Mouse (Mus musculus): ENCODE results near the gene Hprt. TPM values are rescaled to one million over a fixed set of nuclear protein-coding genes. Genes with fewer than 3 reads are reported as not detected.
A peak's percentile ranks its signal among the peaks of the same experiment; 100 is the strongest.

The Hprt gene
- total and polyA plus RNA-seq, 2 experiments from 2014 or later = 37.0 to 213 TPM

DNA sequence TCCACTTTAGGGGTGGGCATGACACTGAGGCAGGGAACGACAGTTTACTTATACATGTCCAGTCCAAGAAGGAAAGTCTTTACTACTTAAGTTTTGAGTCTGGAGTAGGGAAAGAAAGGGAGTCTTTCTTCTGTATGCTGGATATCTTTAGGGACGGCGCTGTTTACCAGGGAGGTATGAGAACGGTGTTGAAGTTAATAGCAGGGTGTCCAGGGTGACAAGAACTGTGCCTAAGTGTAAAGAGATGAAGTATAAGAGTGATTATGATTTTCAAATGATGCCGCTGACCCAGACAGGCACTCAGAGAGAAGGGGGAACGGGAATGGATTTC is 69.8 kb downstream of the Hprt start:
- H3K27ac ChIP-seq = 0 out of 2 replicates have a peak overlapping the region, but pooled peaks have one; percentile 64
- peak overlapping the region; percentile 54 for H3K4me2 ChIP-seq (ENCODE audit: low read depth, low read length)
- no peaks in the 10 kb centered on the region; the same call in 1 of the 2 replicates for H3K27me3 ChIP-seq (ENCODE audit: insufficient read depth, low read length)
- DNase-seq (ENCODE audit: low spot score) = no peak
- no peaks in the 10 kb centered on the region for H3K36me3 ChIP-seq (ENCODE audit: insufficient read depth, low read length)
- no peak overlapping the region for H3K9ac ChIP-seq (replicated peaks; ENCODE audit: low read length)
- ATAC-seq = no peak
- no peak overlapping the region; the same call in 1 of the 2 replicates for H3K4me3 ChIP-seq (ENCODE audit: low read length)
- 32% methylated on average over 6 of the region's 6 CpGs for WGBS
- H3K9me3 ChIP-seq (ENCODE audit: low read length) = no peaks in the 10 kb centered on the region
- H3K4me1 ChIP-seq (ENCODE audit: insufficient read depth, low read length) = no peaks in the 10 kb centered on the region
- no peak for TF ChIP-seq CTCF (IDR thresholded peaks at IDR 0.05; ENCODE audit: low read depth)

DNA sequence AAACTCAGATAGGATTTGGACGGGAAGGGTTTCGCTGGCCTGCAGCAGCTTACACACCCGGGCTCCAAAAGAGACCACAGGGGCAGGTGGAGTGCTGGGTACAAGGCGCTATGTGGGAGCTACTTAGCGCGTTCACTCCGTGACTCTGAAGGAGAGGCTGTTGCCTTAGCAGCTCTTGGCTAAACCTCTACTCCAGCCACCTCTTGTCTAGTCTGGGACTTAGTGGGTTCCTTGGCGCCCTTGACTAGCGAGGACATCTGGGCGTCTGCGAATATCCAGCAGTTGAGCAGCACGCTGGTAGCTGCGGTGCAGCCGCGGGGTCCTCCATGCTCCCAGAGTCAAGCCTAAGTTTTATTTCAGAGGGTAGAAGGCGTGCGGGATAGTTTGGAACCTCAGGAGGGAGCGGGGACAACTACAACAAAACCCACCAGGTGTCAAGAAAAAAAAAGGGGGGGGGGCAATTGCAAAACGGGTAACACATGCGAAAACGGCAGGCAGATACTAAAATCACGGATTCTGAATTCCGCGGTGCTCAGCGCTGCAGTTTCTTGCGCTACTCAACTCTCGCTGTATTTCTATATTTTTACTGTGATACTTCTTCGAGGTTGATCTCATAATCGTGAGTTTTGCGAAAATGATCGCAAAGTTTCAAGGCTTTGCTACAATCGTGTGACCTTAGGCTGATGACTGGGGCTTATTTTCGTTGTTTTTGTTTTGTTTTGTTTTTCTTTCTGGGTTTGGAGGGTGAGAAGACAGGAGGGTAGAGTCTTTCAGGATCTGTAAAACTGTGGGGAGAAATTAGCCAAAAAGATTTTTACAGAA is 70.7 kb downstream of the Hprt start:
- 22% methylated on average over 33 of the region's 33 CpGs for WGBS
- no peak for TF ChIP-seq CTCF (IDR thresholded peaks at IDR 0.05; ENCODE audit: low read depth)
- Histone ChIP-seq H3K27ac (no peak overlapping the region), H3K27me3 (ENCODE audit: insufficient read depth, low read length) (no peaks in the 10 kb centered on the region; the same call in 1 of the 2 replicates), H3K36me3 (ENCODE audit: insufficient read depth, low read length) (no peaks in the 10 kb centered on the region), H3K4me1 (ENCODE audit: insufficient read depth, low read length) (no peaks in the 10 kb centered on the region), H3K4me2 (ENCODE audit: low read depth, low read length) (peak overlapping the region; percentile 47), H3K9me3 (ENCODE audit: low read length) (no peaks in the 10 kb centered on the region), H3K9ac (replicated peaks; ENCODE audit: low read length) (no peak overlapping the region), H3K4me3 (ENCODE audit: low read length) (peak overlapping the region; percentile 17)
- DNase-seq (ENCODE audit: low spot score) (no peak), ATAC-seq (no peak)

DNA sequence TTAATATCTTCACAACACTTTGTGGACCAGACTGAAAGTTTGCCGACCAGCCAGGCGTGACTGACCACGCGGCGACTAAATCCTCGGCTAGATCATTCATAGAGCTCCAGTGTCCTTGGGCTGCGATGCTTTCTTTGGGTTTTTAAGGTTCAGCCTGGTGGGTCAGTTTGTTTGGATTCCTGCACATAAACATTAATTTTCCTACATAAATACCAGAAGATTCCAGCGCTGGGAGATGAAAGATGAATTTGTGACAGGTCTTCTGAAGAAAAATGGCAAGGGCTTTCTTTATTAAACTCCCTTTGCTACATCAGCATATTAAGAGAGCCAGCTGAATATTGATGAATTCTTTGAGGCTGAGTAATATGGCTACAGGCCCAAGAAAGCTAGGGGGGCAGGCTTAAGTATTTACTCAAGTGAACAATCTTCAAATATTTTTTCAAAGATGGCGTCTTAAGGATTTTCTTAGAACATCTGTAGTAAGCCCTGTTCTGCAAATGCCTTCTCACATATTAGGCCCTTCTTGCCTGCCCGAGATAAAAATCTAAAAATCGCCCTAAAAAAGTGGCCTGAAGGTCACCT is 71.6 kb downstream of the Hprt start:
- no peak for TF ChIP-seq CTCF (IDR thresholded peaks at IDR 0.05; ENCODE audit: low read depth)
- Histone ChIP-seq H3K27ac (no peak overlapping the region), H3K9me3 (ENCODE audit: low read length) (no peaks in the 10 kb centered on the region), H3K9ac (replicated peaks; ENCODE audit: low read length) (no peak overlapping the region), H3K36me3 (ENCODE audit: insufficient read depth, low read length) (no peaks in the 10 kb centered on the region), H3K4me1 (ENCODE audit: insufficient read depth, low read length) (no peaks in the 10 kb centered on the region), H3K4me3 (ENCODE audit: low read length) (no peak overlapping the region), H3K27me3 (ENCODE audit: insufficient read depth, low read length) (no peaks in the 10 kb centered on the region), H3K4me2 (ENCODE audit: low read depth, low read length) (peak overlapping the region; percentile 47)
- WGBS = 39% methylated on average over 11 of the region's 11 CpGs
- no peak for ATAC-seq
- DNase-seq (ENCODE audit: low spot score) = no peak

GRCm38 (mm10) chrX:53064406-53064805 is 76.5 kb downstream of the Hprt start:
- no peak overlapping the region for H3K4me2 ChIP-seq (ENCODE audit: low read depth, low read length)

More at GRCm38 (mm10) chrX:53064406-53064805, 76.5 kb downstream of the Hprt start:
- no peak overlapping the region for H3K27ac ChIP-seq
- H3K9ac ChIP-seq (replicated peaks; ENCODE audit: low read length) = no peak overlapping the region
- WGBS = 88% methylated on average over 3 of the region's 3 CpGs
- H3K36me3 ChIP-seq (ENCODE audit: insufficient read depth, low read length) = no peaks in the 10 kb centered on the region
- TF ChIP-seq CTCF (IDR thresholded peaks at IDR 0.05; ENCODE audit: low read depth) = no peak
- no peaks in the 10 kb centered on the region for H3K27me3 ChIP-seq (ENCODE audit: insufficient read depth, low read length)
- H3K4me3 ChIP-seq (ENCODE audit: low read length) = no peak overlapping the region
- DNase-seq (ENCODE audit: low spot score) = no peak
- no peak for ATAC-seq
- H3K4me1 ChIP-seq (ENCODE audit: insufficient read depth, low read length) = no peaks in the 10 kb centered on the region
- no peaks in the 10 kb centered on the region for H3K9me3 ChIP-seq (ENCODE audit: low read length)

MicroRNAs within 50 kb of the gene (microRNA counts, 519-probe panel; counts per million panel counts)
- microRNA mmu-miR-322 (3,745 counts per million, percentile 65 among the panel's probes with 10 or more counts), microRNA mmu-miR-351 (not detected), microRNA mmu-miR-450a-3p (not detected), microRNA mmu-miR-450a-5p (3,086 counts per million, percentile 49 among the panel's probes with 10 or more counts), microRNA mmu-miR-450b-3p (not detected), microRNA mmu-miR-450b-5p (not detected), microRNA mmu-miR-503 (not detected), microRNA mmu-miR-542-3p (not detected), microRNA mmu-miR-542-5p (not detected)

Small RNA genes lying within 50 kb of the gene (microRNA-seq; reads per million reads assigned to microRNA genes)
- 10,459 to 11,586 reads per million in 2 experiments for gene Mir322
- 649 to 825 reads per million in 2 experiments for gene Mir351
- 5.1 to 6.8 reads per million in 2 experiments for gene Mir450-1
- 5.0 to 5.3 reads per million in 2 experiments for gene Mir450-2
- 68.7 to 68.9 reads per million in 2 experiments for gene Mir450b
- 144 to 200 reads per million in 2 experiments for gene Mir503
- 260 to 279 reads per million in 2 experiments for gene Mir542

Other genes starting within 250 kb of the Hprt start
- gene Ccdc160, start 196.9 kb upstream of the Hprt start, total RNA-seq (2014; rRNA removed) = 1.7 and 3.0 TPM in 2 replicates
- gene Ccdc160, start 196.9 kb upstream of the Hprt start, polyA plus RNA-seq (2015; fragmentation: Nextera tagmentation; extraction: Ambion mirVana) = 5.5 and 5.8 TPM in 2 replicates
- gene Phf6, start 75.9 kb upstream of the Hprt start, total RNA-seq (2014; rRNA removed) = 29.7 and 32.9 TPM in 2 replicates
- 34.6 and 35.4 TPM in 2 replicates for gene Phf6, start 75.9 kb upstream of the Hprt start, polyA plus RNA-seq (2015; fragmentation: Nextera tagmentation; extraction: Ambion mirVana)